Mouse (Mus musculus): ENCODE measurements around the gene Acta2. TPM values are rescaled to one million over a fixed set of nuclear protein-coding genes. Genes with fewer than 3 reads are reported as not detected.
A peak's percentile ranks its signal among the peaks of the same experiment; 100 is the strongest.

Acta2 gene
- 10 to 100 TPM; 56.1 to 79.3 (median 71.1) TPM for total RNA-seq (2022)

DNA sequence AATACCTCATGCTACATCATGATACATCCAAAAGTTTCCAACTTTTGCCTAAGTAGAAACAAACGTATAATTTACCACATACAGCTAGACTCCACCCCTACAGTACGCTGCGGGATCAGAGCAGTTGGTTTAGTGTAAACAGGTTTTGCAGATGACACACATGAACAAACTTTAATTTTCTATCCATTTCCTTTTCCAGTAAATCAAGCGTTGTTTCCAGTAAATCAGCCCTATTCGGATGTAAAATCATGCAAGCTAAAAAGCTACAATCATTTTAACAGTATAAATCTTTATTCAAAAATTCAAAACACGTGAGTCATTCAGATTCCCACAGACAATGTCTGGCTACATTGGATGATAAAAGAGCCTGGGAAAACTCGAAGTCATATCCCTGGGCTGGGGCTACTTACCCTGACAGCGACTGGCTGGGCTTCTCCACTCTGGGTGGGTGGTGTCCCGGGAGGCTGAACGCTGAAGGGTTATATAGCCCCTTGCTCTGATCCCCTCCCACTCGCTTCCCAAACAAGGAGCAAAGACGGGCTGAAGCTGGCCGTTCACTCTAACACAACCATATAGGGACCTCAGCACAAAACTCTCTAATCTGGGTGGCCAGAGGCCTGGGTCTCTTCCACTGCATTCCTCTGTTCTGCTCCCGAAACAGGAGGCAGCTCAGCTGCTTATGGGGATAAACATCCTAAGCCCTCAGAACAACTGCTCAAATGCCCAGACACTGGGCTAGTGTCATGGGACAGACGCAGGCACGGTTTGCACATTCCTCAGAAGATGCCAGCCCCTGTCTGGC lies at the start of gene Acta2:
Acta2 (minus strand) TSS at position 711 of the 802 bp plus-strand sequence.
- DNase-seq (ENCODE audit: low spot score): no peak

DNA sequence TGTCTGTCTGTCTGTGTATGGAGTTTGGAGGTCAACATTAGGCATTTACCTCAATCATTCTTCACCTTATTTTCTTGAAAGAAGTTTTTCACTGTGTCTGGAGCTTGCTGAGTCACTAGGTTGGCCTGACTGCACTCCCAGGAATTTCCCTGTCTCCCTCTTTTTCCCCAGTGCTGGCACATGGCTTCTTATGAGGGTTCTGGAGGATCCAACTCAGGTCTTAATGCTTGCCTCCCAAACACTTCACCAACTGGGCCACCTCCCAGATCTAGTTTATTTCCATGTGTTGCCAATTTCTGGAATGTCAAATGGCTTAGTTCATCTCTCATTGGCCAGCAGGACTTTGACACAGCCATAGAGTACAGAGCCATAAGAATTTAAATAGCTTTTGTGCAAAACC lies 49.5 kb upstream of the Acta2 start:
- DNase-seq (ENCODE audit: low spot score): no peak

DNA sequence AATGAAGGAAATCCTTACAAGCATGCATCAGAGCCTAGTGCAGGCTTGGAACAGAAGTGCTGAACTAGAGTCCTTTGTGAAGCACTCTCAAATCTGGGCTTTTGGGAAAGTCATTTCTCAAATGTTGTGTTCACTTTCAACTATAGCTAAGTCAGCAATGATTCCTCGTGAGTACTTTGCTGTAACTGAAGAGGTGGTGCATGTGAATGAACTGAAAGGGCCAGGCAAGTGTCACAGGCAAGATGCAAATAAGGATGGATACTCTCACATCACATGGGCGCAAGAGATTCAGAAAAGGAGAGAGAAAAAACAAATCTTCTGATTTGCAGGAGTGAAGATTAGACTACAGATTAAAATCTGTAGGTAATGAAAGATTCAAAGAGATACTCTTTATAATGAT lies 45.0 kb upstream of the Acta2 start:
- DNase-seq (ENCODE audit: low spot score): no peak

DNA sequence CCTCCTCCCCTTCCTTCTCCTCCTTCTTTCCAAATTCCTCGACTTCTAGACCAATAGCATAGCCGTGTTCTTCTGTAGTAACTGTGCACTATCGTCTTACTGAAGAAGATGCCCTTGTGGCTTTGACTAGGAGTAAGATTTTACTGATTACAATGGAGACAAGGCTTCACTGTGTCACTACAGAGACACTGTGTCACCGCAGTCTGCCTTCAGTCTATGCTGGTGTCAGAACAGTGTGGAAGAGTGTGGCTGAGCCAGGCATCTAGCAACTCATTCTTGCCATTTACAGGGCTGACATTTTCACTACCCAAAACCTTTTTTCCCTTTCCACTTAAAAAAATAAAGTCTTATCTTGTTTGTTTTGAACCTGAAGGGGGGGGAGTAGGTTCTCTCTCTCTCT lies 43.8 kb upstream of the Acta2 start:
- no peak for DNase-seq (ENCODE audit: low spot score)

DNA sequence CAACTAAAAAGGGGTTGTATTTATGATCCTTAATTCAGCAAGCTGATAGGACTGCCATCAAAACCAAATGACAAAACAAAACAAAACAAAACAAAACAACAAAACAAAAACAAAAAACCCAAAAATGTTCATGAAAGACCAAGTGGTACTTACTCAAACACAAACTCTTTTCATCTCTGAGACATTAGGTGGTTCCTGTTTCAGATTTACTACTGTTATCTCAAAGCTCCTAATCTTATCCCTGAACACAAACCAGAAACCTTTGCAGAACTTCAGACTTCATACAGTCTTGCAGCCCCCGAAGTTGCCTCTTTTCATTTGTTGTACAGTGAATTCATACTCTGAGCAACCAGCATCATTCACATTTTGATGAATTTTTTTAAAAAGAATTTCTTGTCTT lies 43.1 kb upstream of the Acta2 start:
- DNase-seq (ENCODE audit: low spot score): no peak

DNA sequence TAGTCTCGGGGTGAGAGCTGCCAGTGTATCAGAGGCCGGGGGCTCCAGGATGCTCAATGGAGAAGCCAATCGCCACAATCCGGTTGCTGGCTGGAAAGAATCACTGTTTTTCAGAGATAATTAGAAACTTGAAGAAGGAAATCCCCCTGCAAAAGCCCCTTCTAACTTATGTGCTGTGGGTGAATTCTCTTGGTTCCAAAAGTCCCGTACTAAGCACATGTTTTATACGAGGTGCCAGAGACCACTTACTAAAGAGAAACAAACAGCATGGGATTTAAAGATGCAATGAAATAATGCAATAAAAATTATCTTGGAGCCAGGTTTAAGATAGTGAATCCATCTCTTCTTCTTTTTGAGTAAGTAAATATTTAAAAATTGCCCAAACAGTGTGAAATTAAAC lies 40.1 kb upstream of the Acta2 start:
- DNase-seq (ENCODE audit: low spot score): no peak

DNA sequence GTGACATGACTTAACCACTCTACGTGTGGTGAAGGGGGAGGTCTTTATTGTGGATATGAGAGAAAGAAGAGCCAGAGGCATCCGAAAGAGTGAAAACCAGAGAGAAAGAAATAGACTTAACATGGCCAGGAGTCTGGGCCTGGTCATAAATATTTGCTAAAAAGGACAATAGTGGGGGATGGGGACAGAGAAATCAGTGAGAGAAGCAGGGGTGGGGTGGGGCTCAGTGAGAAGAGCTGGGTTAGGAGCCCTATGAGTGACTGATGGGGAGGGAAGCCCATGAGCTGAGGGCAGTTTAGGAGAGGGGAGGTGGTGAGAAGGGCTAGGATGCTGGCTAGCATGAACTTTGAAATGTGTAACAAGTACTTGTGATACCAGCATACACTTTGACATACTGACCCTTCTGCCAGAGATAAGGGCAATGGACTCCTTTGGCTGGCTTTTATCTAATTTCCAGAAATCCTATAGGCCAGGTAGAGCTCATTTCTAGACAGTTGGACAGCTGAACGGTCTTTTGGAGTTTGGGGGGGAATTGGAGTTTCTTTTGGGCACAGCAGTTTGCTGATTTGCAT lies 38.1 kb upstream of the Acta2 start:
- no peak for DNase-seq (ENCODE audit: low spot score)

DNA sequence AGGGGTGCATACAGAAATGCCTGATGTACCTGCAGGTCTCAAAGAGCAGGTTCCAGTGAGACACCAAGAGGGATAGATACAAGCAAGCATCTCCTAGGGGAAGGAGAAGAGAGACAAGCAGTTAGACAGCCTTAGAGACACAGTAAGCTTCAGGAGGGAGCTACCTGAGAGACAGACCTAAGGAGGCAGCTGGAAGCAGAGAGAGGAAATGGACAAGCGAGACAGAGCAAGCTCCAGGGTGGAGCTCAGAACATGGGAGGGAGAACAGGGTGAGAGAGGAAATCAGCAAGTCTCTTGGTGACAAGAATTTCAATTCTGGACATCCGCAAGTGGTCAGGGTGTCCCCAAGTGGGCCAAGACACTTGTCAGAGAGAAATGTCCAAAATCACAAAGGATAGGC lies 37.3 kb upstream of the Acta2 start:
- no peak for DNase-seq (ENCODE audit: low spot score)

DNA sequence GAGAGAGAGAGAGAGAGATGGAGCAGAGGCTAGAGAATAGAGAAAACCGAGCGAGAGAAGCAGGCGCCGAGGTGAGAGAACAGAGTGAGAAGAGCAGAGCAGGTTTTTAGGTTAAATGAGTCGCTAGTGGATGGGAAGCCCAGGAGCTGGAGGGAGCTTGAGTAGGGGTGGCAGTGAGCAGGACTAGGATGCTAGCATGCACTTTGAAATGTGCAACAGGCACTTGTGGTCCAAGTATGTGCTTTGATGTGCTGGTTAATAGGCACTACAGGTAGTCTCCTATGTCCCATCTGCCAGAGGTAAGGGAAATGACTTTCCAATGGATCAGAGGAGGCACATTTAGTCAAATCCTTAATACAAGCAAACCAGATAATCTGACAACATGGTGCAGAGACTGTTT lies 36.6 kb upstream of the Acta2 start:
- no peak for DNase-seq (ENCODE audit: low spot score)

DNA sequence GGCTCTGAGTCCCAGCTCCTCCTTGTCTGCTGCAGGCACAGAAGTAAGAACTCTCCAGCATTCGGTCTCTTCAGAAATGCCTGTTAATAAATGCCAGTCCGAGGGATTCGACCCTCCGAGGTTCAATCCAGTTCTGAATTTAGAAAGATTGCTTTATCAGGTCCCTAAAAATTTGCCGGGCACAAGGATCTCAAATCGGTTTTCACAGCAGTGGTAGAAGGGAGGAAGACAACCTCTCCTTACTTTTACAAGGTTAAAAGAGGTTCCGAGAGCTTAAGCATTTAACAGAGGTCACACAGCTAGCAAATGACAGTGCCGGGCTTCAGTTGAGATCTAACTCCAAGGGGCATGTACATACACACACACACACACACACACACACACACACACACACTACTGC lies 36.0 kb upstream of the Acta2 start:
- no peak for DNase-seq (ENCODE audit: low spot score)

DNA sequence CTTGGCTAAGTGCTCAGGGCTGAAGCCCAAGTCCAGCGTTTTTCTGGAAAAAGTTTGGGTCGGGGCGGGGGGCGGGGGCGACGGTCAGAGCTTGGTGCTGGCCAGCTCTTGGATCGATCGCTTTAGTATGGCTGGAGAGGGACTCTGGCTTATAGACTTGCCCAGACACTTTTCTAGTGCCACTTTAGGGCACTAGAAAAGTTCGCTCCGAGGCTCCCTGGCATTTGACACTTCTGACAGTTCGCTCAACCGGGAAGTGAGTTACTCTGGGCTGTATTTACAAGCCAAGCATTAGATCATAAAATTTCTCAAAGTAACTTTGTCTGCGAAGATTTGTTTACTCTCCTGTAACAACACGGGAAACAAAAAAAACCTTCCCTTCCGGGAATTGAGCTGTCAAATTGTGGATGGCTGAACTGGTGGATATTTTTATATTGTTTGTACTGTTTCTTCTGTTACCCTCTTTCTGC lies 35.5 kb upstream of the Acta2 start:
- peak; percentile 67 for DNase-seq (ENCODE audit: low spot score)

DNA sequence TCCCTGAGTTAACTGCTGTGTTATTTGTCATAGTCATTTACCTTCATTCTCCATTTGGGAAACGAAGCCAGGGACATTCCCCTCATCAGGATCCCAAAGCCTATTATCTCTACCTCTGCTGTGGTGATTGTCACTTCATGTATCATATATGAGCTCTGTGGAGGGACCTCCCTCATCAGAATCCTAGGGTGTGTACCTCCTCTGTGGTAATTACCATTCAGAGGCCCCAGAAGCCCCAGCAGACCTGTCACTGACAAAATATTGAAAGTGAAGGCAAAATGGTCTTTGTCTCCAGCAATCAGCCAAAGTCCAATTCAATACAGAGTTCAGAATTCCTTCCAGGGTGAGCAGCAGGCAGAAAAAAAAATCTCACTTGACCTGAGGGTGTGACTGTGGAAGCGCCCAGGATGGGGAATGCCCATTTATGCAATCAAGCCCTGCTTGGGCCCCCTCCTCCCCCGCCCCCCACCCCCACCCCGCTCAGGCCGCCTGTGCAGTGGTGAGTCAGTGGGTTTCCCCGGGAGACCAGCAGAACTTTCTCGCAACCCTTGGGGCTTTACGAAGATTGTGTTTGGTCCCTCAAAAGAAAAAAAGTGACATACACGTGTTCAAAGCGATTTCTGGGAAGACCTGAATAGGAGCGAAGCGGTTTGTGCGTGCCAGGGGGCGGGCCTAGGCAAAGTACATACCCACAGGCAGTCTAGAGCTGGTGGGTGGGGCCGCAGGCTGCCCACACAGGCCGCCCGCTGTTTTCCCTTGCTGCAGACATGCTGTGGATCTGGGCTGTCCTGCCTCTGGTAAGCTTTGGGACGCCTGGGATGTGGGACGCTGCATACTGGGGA lies 34.8 kb upstream of the Acta2 start, which contains the start of gene Fas:
Fas (plus strand) TSS at position 719 of the 842 bp plus-strand sequence.
- DNase-seq (ENCODE audit: low spot score): peak; percentile 80

DNA sequence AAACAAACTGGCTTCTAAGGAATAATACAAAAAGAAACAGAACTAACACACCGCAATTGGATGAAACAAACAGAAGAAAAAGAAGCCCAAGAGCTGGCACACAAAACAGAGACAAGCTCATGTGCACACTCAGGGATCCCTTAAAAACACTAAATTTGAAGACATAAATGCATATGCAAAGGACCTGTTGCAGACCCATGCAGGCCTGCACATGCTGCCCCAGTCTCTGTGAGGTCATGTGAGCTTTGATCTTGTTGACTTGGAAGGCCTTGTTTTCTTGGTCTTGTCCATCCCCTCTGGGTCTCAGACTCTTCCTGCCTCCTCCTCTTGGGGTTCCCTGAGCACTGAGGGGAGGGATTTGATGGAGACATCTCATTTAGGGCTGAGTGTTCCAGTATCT lies 33.3 kb upstream of the Acta2 start:
- no peak for DNase-seq (ENCODE audit: low spot score)

DNA sequence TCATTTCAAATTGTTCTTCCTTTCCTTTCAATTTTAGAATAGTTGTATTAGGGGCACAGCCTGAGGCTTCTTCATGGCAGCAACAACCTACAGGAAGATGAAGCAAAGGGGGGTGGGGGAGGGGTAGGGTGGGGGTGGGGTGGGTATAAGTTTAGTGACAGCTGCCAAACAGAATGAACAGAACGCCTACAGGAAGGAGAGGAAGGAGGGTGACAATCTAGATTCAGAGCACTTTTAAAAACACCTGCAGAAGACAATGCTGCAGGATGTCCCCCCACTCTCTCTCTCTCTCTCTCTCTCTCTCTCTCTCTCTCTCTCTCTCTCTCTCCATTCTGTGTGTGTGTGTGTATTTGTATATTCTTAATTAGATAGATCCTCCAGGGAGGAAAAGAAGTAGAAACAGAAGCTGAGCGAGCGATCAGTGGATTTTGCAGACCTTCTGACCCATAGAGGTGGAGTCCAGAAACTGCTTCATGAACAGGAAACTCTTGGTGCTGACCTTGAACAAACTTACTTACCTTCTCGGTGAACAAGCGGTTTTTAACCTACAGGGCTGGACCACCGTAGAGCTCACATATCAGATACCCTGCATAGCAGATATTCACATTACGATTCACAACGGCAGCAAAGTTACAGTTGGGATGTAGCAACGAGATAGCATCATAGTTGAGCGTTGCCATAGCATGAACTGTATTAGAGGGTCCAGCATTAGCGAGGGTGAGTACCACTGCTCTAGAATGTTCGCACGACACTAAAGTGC lies 32.4 kb upstream of the Acta2 start:
- DNase-seq (ENCODE audit: low spot score): no peak

DNA sequence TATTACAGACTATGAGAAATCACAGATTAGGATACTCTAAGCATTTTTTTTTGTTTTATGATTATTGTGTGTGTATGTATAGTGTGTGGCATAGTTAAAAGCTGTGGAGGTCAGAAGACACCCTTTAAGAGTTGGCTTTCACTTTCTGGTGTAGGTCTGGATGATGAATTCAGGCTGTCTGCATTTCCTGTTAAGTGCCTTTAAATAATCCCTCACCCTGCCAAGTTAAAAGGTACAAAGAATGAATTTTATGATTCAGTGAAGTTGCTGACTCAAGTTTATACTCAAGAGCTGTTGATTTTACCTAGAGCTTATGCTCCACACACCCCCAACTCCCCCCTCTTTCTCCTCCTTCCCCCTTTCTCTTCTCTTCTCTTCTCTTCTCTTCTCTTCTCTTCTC lies 31.8 kb upstream of the Acta2 start:
- no peak for DNase-seq (ENCODE audit: low spot score)

DNA sequence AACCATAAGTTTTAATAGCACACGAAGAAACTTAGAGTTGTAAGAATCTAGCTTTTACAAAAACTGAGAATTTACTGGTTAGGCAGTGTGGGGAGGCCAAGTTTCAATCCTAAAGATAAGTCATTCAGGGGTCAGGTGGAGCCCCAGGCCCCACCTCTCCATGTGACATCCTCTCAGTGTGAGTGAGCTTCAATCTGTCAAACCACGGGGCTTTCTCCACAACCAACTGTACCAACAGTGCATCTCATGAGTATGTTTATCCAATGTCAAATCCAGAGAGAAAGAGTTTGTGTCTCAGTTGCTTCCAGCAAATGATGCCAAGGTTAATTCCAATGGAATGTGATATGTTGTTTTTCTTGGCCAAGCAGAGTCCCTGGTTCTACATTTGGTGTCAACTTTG lies 29.4 kb upstream of the Acta2 start:
- no peak for DNase-seq (ENCODE audit: low spot score)

DNA sequence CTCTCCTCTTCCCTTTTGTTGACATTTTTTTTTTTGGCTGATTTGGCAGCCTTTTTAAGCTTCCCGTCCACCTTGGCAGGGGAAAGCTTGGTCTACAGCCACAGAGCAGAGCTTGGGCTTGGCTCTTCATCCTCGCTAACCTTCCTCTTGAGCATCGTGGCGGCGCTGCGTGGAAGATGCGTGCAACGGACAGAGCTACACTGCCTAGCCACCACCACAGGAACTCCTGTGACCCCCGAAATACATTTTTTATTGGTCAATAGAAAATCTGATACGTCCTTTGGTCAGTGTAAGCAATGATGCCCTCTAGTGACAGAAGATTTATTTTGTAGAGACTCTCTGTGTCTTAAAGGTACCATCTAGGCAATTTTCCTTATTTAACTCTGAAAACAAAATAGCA lies 29.0 kb upstream of the Acta2 start:
- peak; percentile 72 for DNase-seq (ENCODE audit: low spot score)

DNA sequence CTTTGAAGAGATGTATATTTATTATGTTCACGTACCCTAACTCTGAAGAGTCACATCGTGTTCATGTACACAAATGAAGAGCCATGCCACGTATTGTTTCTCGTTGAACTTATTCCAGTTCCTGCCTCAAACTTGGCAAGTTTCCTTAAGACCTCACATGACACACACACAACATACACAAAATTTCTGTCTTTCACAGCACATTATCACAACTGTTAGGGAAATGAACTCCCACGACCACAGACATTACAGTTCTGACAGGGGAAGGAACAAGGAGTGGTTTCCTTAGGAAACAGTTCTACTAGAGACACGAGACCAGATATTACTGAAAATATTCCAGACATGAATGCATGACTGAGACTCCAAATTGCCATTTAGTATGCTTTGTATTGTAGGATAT lies 28.2 kb upstream of the Acta2 start:
- peak; percentile 69 for DNase-seq (ENCODE audit: low spot score)

DNA sequence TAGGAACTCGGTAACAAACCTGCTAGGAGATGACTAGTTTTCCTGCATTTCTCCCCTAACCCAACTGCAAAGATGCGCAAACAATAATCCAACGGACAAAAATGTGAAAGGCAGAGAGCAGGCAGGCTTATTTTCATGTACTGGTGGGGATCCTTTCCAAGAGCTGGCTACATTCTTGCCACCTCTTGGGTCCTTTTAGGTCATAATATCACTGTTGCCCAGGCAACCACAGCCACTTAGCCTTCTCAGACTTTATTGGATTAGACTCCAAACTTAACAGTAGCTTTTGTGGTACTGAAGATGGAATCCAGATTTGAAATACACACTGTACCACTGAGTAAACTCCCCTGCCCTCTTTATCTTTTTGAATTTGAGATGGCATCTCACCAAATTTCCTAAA lies 22.7 kb upstream of the Acta2 start:
- no peak for DNase-seq (ENCODE audit: low spot score)

DNA sequence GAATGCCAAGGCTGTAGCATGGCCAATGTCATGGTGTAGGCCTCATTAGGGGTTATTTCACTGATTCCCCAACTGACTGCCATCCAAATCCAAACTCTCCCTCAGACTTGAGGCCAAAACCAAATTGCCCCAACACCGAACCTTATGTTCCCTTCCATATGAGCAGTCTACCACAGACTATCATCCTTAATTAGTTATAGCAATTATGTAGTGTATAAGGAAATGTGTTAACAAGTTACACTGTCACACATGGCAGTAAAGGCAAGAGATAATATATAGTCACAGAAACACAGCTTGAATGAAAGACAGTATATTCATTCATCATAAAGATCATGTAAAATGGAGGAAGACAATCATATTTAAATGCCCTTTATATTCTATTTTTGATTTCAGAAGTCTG lies 17.7 kb upstream of the Acta2 start:
- no peak for DNase-seq (ENCODE audit: low spot score)

DNA sequence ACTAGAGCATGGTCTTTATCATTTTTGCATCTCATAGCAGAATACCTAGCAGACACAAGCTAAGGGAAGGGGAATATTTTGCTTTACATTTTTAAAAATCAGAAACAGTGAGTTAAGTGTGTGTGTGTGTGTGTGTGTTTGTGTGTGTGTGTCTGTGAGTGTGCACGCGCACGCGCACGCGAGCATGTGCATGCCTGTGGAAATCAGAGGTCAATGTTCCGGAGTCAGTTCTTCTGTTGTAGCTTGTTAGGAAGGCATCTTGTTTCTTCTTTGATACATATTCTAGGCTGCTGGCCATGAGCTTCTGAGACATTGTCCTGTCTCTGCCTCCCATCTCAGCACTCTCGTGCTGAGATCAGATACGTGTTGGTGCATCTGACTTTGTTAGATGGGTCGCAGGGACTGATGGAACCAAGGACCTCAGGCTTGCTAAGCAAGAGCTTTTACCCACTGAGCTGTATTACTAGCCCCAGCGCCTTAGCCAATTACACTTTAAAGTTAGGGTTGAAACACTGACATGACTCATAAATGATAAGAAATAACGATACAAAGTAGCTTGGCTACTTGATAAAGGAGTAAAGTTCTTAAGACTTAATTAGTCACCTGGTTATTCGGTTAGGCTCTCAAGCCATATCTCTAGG lies 15.6 kb upstream of the Acta2 start:
- no peak for DNase-seq (ENCODE audit: low spot score)
